Mouse (Mus musculus) lung, adult 18-20 months (tissue): ENCODE measurements around the gene Olfr1475.
"Not testable (repeated sequence)": the region's sequence is repeated elsewhere in the genome, so short reads cannot be mapped to it uniquely, and the experiment has no call there.

Experiments used
- DNase-seq, 2 experiments: peaks; one replicate each; pipeline ENCODE4 v3.0.0; 2022; ENCODE audit warnings: mixed read lengths in 2 of 2

Gene Olfr1475

DNA sequence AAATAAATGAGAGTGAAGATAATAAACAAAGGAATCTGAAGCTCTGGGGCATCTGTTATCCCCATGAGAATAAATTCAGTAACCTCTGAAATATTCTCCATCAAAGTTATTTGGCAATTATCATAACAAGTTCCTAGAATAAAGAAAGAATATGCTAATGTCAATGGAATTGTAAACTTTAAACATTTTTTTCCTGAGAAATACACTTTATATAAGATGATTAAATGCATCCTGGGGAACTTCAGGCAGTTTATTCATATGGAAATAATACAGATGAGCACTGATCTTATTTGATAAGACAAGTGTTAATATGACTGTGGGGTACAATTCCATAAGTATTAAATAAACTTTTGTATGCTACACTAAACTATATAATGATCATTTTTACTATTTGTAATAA is at the start of gene Olfr1475:
Gene Olfr1475, minus strand, starts transcription at position 101 of the 400 bp plus-strand sequence.
- DNase-seq: no peak

- no peak for DNase-seq
Observed at GRCm38 (mm10) chr19:13527613-13528012, 47.6 kb upstream of the Olfr1475 start, which contains the start of gene Olfr1480. Gene Olfr1480 (plus strand): TSS chr19:13527913.

DNA sequence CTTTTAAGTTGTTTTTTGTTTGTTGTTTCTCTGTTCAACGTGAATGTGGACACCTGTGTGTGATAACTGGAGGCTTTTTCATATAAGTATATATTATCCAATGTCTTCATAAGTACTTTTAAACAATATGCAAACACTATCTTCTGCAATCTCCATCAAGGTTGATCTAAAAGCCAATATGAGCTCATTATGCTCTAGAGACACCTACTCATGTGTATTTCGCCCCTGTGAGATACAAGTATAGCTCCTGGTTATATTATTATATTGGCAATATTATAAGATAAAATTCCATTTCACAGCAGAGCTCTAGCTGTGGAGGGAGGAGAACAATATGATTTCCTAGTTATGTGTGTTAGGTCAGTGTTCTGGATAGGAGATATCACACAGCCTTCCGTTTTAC is 20.2 kb upstream of the Olfr1475 start, which contains the start of gene Olfr1477:
Gene Olfr1477, plus strand, starts transcription at position 301 of the 400 bp plus-strand sequence.
- no peak for DNase-seq

GRCm38 (mm10) chr19:13469265-13469664 is 10.7 kb downstream of the Olfr1475 start, which contains the start of gene Olfr1474:
Gene Olfr1474 (plus strand): TSS chr19:13469565.
- not testable (repeated sequence) for DNase-seq

DNA sequence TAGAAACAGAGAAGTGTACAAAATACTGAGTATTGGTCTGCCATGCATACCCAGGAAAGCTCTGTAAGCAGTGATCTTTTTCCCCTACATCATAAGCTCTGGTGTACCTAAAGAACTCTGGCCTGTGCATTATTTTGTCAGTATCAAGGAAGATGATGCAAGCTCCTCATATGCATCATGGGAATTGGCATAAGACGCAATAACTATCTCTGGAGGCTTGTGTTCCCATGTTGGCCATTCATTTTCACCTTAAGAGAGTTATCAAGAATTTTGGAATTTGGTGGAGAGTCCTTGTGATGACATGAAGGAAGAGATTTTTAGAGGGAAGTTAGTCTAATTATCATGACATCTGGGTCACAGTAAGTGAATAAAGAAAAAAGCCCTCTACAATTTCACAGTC is 24.0 kb downstream of the Olfr1475 start, which contains the start of gene Olfr1472:
Gene Olfr1472, minus strand, starts transcription at position 101 of the 400 bp plus-strand sequence.
- DNase-seq: no peak

DNA sequence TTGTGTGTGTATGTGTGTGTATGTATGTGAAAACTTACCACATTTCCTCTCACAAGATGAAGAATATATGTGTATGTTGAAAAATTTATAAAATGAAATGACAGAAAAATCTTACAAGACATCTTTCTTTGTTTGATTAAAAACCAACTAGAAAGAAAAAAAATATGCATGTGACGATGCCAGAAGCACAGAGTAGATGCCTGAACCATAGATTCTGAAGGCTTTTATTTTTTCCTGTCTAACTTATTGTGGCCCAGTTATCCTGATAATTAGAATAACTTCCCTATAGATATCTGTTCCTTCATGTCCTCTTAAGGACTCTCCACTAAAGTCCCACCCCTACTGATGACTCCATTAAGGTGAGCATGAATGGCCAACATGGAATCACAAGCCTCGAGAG is 36.9 kb downstream of the Olfr1475 start, which contains the start of gene Olfr1471:
Gene Olfr1471, plus strand, starts transcription at position 301 of the 400 bp plus-strand sequence.
- not testable (repeated sequence) for DNase-seq
